Mouse (Mus musculus) stomach, embryonic 16.5 days (tissue): Measurements from ENCODE around the gene Gzmn. TPM values are rescaled to one million over a fixed set of nuclear protein-coding genes. Genes with fewer than 3 reads are reported as not detected.
"Not testable (repeated sequence)": the region's sequence is repeated elsewhere in the genome, so short reads cannot be mapped to it uniquely, and the experiment has no call there.

Source experiments
- ATAC-seq: fragments of 200-750 bp; cut with Nextera tagmentation; 2 replicates; pipeline ENCODE4 v1.8.0; 2017; ENCODE audit warnings: moderate number of reproducible peaks, moderate TSS enrichment; ENCODE audit not compliant: insufficient read depth, low FRiP score
- H3K27ac ChIP-seq: fragments of 300-500 bp; sonication (generic); 2 replicates; pipeline ENCODE4 v1.5.1; 2014; ENCODE audit warnings: low read length
- H3K27me3 ChIP-seq: fragments of 300-500 bp; sonication (generic); 2 replicates; pipeline ENCODE4 v1.6.1; 2014; ENCODE audit warnings: low read length, control low read depth, mixed read lengths; ENCODE audit not compliant: control insufficient read depth, insufficient read depth
- H3K36me3 ChIP-seq: fragments of 300-500 bp; sonication (generic); 2 replicates; pipeline ENCODE4 v1.6.1; 2014; ENCODE audit warnings: low read length; ENCODE audit not compliant: control insufficient read depth, insufficient read depth
- H3K4me1 ChIP-seq: fragments of 300-500 bp; sonication (generic); 2 replicates; pipeline ENCODE4 v1.6.1; 2014; ENCODE audit warnings: low read length, control low read depth, mixed read lengths; ENCODE audit not compliant: control insufficient read depth, insufficient read depth
- H3K4me2 ChIP-seq: fragments of 300-500 bp; sonication (generic); 2 replicates; pipeline ENCODE4 v1.6.1; 2014; ENCODE audit warnings: low read depth, low read length, mixed read lengths
- H3K4me3 ChIP-seq: fragments of 300-500 bp; sonication (generic); replicated peaks from 2 replicates; pipeline ENCODE4 v1.5.1; 2014; ENCODE audit warnings: mild to moderate bottlenecking, low read length
- H3K9ac ChIP-seq: fragments of 300-500 bp; sonication (generic); 2 replicates; pipeline ENCODE4 v1.6.1; 2014; ENCODE audit warnings: low read length
- H3K9me3 ChIP-seq: fragments of 300-500 bp; sonication (generic); replicated peaks from 2 replicates; pipeline ENCODE4 v1.6.1; 2016; ENCODE audit warnings: low read length, control low read depth; ENCODE audit not compliant: control insufficient read depth
- WGBS: fragments of 180-500 bp; shearing (Covaris S2); extraction: QIAGEN DNeasy Blood & Tissue Kit; methylation state at CpG from one replicate; pipeline ENCODE4 v1.1.7; 2014; 5-methylcytosine and 5-hydroxymethylcytosine counted together
- polyA plus RNA-seq: library from polyadenylated mRNA; unstranded; fragments of >200 nt; fragmentation: Nextera tagmentation; extraction: Ambion mirVana; gene quantifications from 2 replicates; pipeline ENCODE4 v1.2.1, GENCODE M21; 2015

The Gzmn gene
- polyA plus RNA-seq, 1 experiment from 2014 or later = not detected

DNA sequence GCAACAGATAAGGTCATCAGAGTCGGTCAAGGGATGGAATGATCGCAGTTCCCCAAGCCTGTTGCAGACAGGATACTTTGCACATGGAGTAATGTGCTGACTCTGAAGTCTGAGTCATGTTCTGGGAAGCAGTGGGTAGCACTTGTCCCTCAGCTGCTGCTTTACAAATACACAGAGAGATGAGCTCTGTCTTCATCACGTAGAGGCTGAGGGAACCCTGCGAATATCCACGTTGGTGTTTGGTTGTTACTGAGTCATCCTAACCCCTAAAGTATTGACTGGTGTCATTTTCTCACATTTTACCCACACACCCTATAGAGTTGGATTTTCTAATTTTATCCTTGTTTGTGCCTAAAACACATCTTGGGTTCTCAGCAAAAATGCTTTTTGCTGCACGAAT, 6.4 kb downstream of the Gzmn start:
- Histone ChIP-seq H3K4me2 (no peak overlapping the region), H3K27me3 (no peaks in the 10 kb centered on the region), H3K4me1 (no peaks in the 10 kb centered on the region), H3K4me3 (no peak overlapping the region), H3K36me3 (no peaks in the 10 kb centered on the region), H3K9ac (no peak overlapping the region), H3K9me3 (no peaks in the 10 kb centered on the region), H3K27ac (no peak overlapping the region)
- no peak for ATAC-seq
- WGBS = 70% methylated on average over 6 of the region's 6 CpGs

- Histone ChIP-seq H3K27me3 (no peaks in the 10 kb centered on the region), H3K4me3 (no peak overlapping the region), H3K27ac (no peak overlapping the region), H3K9me3 (no peaks in the 10 kb centered on the region), H3K36me3 (no peaks in the 10 kb centered on the region), H3K4me2 (no peak overlapping the region), H3K9ac (no peak overlapping the region), H3K4me1 (no peaks in the 10 kb centered on the region)
- WGBS = 76% methylated on average over 2 of the region's 2 CpGs
- no peak for ATAC-seq
These were observed 12.3 kb downstream of the Gzmn start for GRCm38 (mm10) chr14:56162109-56162508.

- H3K4me1 ChIP-seq, H3K9me3 ChIP-seq, ATAC-seq, H3K36me3 ChIP-seq, H3K27me3 ChIP-seq, H3K4me3 ChIP-seq, H3K9ac ChIP-seq, H3K27ac ChIP-seq, H3K4me2 ChIP-seq: not testable (repeated sequence)
- WGBS = 77% methylated on average over 2 of the region's 2 CpGs
These were observed 14.9 kb downstream of the Gzmn start, which contains the start of gene Gzmg for GRCm38 (mm10) chr14:56159479-56159878. Gzmg (minus strand) TSS chr14:56159579.

- Histone ChIP-seq H3K36me3 (no peaks in the 10 kb centered on the region), H3K27me3 (no peaks in the 10 kb centered on the region), H3K4me3 (no peak overlapping the region), H3K4me2 (no peak overlapping the region), H3K9me3 (no peaks in the 10 kb centered on the region), H3K4me1 (no peaks in the 10 kb centered on the region), H3K9ac (no peak overlapping the region), H3K27ac (no peak overlapping the region)
- 68% methylated on average over 2 of the region's 2 CpGs for WGBS
- ATAC-seq = no peak
These were observed 19.1 kb downstream of the Gzmn start for GRCm38 (mm10) chr14:56155340-56155739.

GRCm38 (mm10) chr14:56133675-56134074, 40.7 kb downstream of the Gzmn start:
- H3K9ac ChIP-seq, H3K36me3 ChIP-seq, H3K27ac ChIP-seq, ATAC-seq, H3K4me2 ChIP-seq, H3K4me1 ChIP-seq, H3K27me3 ChIP-seq, H3K4me3 ChIP-seq, H3K9me3 ChIP-seq: not testable (repeated sequence)
- WGBS = 56% methylated on average over 1 of the region's 1 CpGs

DNA sequence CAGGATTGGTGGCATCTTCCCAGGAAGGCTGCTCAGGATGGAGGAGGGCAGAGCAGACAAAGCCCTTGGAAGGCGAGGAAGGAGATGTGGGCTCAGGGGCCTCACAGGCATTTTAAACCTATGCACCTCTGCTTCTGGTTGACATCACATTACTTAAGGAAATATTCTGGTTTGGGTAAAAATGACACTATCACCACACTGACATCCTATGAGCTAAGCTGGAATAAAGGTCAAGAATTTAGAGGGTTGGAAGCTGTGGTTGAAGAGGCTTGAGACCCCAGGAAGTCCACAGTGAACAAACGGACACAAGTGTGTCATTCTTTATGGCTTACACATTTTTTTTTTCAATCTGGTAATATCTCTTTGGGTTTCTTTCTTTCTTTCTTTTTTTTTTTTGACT, 41.9 kb downstream of the Gzmn start, which contains the start of gene Gzmd:
Gzmd (minus strand) TSS at position 101 of the 400 bp plus-strand sequence.
- ATAC-seq, H3K4me1 ChIP-seq: not testable (repeated sequence)

GRCm38 (mm10) chr14:56128341-56128740, 46.1 kb downstream of the Gzmn start:
- no peak overlapping the region for H3K9ac ChIP-seq
- no peaks in the 10 kb centered on the region for H3K4me1 ChIP-seq
- H3K27ac ChIP-seq = no peak overlapping the region
- WGBS = 51% methylated on average over 3 of the region's 3 CpGs
- no peak overlapping the region for H3K4me2 ChIP-seq
- no peak overlapping the region for H3K4me3 ChIP-seq
- no peaks in the 10 kb centered on the region for H3K36me3 ChIP-seq
- H3K27me3 ChIP-seq = no peaks in the 10 kb centered on the region
- ATAC-seq = no peak
- H3K9me3 ChIP-seq = no peaks in the 10 kb centered on the region

More for the DNA sequence above, 41.9 kb downstream of the Gzmn start, which contains the start of gene Gzmd:
- H3K27ac ChIP-seq, H3K4me2 ChIP-seq, H3K4me3 ChIP-seq, H3K27me3 ChIP-seq, H3K9me3 ChIP-seq, H3K36me3 ChIP-seq, H3K9ac ChIP-seq: not testable (repeated sequence)
- WGBS = 70% methylated on average over 2 of the region's 2 CpGs

DNA sequence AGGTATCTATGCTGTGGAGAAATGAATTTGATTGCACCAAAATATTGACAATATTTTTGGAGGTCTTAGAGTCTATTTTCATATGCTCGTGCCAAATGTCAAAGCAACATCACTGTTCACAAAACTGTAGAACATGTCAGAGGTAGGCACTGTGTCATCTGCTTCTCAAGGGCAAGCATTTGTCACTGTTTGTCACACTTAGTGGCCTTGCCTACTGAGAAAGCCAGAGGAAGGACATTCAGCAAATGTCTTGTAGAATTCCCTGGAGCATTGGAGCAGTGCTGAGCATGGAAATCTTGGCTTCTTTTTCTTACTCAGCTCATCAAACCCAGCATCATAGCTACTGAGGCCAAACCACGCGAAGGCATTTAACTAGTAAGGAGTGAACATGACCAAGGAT, 50.9 kb downstream of the Gzmn start:
- H3K4me3 ChIP-seq = no peak overlapping the region
- H3K9ac ChIP-seq = no peak overlapping the region
- H3K27ac ChIP-seq = no peak overlapping the region
- no peak for ATAC-seq
- H3K27me3 ChIP-seq = no peaks in the 10 kb centered on the region
- 78% methylated on average over 3 of the region's 3 CpGs for WGBS
- no peaks in the 10 kb centered on the region for H3K36me3 ChIP-seq
- H3K9me3 ChIP-seq = no peaks in the 10 kb centered on the region
- no peaks in the 10 kb centered on the region for H3K4me1 ChIP-seq
- no peak overlapping the region for H3K4me2 ChIP-seq

DNA sequence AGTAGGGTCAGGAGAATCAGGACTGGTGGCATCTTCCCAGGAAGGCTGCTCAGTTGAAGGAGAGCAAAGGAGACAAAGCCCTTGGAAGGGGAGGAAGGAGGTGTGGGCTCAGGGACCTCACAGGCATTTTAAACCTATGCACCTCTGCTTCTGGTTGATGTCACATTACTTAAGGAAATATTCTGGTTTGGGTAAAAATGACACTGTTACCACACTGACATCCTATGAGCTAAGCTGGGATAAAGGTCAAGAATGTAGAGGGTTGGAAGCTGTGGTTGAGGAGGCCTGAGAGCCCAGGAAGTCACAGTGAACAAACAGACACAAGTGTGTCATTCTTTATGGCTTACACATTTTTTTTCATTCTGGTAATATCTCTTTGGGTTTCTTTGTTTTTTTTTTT, 53.9 kb downstream of the Gzmn start, which contains the start of gene Gzme:
Gzme (minus strand) TSS at position 101 of the 400 bp plus-strand sequence.
- Histone ChIP-seq H3K9me3 (no peaks in the 10 kb centered on the region), H3K4me2 (no peak within 1 kb of the TSS), H3K27me3 (no peaks in the 10 kb centered on the region), H3K4me3 (no peak within 1 kb of the TSS), H3K27ac (no peak within 1 kb of the TSS), H3K9ac (no peak within 1 kb of the TSS), H3K36me3 (no peaks in the 10 kb centered on the region), H3K4me1 (no peaks in the 10 kb centered on the region)
- no peak for ATAC-seq
